Mouse (Mus musculus) ES-E14 (cell line): Measurements from ENCODE around the gene Atp6v0b.

Experiments
- ZC3H11A ChIP-seq: IDR thresholded peaks from 2 replicates; pipeline ENCODE4 v1.6.1; 2012; ENCODE audit warnings: low read depth, mild to moderate bottlenecking, inconsistent platforms, low read length, borderline replicate concordance
- ZNF384 ChIP-seq: IDR thresholded peaks from 2 replicates; pipeline ENCODE4 v1.6.1; 2012; ENCODE audit warnings: low read depth, low read length, inconsistent platforms

- TF ChIP-seq ZC3H11A (no peak), ZNF384 (no peak)
Observed at GRCm38 (mm10) chr4:117834845-117835530, 52.1 kb downstream of the Atp6v0b start.
